Mouse (Mus musculus): ENCODE measurements at regions not wholly inside any gene's neighbourhood (a gene's known extent, or its start where the extent isn't known, plus 50 kb on each side); places are given as distances from the start of the nearest gene placed in this dataset.

DNA sequence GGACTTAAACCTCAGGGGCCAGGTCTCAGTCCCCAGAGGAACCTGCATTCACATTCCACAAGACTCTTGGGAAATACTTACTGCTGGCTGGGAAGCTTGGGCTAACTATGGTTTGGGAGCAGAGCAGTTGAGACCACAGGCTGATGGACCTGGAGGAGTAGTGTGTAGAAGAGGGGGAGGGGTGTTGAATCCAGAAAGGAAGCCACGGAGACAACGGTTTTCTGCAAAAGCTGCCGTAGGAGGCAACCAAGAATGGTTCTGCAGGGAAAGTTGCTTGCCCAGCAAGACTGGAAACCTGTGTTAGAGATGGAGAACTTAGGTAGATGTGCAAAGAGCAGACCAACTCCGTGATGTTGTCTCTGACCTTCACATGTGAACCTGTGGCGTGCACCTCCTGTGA, 156.7 kb upstream of the Lrfn2 start:
- H3K4me1 ChIP-seq (ENCODE audit: control insufficient read depth, insufficient read depth, low read length): no peaks in the 10 kb centered on the region
- H3K27ac ChIP-seq (ENCODE audit: insufficient read depth, low read length): no peak overlapping the region
- no peak overlapping the region for H3K4me3 ChIP-seq (ENCODE audit: insufficient read depth, low read length)
- TF ChIP-seq POLR2A (IDR thresholded peaks at IDR 0.05; ENCODE audit: low read depth, low read length): no peak
- no peak for TF ChIP-seq CTCF (IDR thresholded peaks at IDR 0.05; ENCODE audit: borderline replicate concordance, insufficient read depth, low read length)

DNA sequence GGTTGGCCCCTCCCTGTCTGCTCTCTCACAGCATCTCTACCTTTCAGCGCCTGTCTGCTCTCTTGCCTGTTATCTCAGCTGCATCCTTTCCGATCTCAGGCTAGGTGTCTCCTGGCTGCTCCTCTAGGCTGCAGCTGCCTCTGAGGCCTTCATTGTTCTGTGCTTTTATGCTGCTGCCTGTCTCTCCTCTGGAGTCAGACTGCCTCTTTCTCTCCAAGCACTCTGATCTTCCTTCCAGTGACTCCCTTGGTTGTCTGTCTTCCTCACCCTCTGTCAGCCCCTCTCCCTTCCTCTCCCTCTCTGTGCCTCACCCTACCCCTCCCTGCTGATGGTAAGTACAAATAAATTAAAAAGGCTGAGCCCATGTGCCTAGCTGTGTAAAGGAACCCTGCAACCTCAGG, 155.7 kb upstream of the Lrfn2 start:
- no peaks in the 10 kb centered on the region for H3K4me1 ChIP-seq (ENCODE audit: control insufficient read depth, insufficient read depth, low read length)
- no peak overlapping the region for H3K27ac ChIP-seq (ENCODE audit: insufficient read depth, low read length)
- no peak for TF ChIP-seq POLR2A (IDR thresholded peaks at IDR 0.05; ENCODE audit: low read depth, low read length)
- no peak for TF ChIP-seq CTCF (IDR thresholded peaks at IDR 0.05; ENCODE audit: borderline replicate concordance, insufficient read depth, low read length)
- no peak overlapping the region for H3K4me3 ChIP-seq (ENCODE audit: insufficient read depth, low read length)

DNA sequence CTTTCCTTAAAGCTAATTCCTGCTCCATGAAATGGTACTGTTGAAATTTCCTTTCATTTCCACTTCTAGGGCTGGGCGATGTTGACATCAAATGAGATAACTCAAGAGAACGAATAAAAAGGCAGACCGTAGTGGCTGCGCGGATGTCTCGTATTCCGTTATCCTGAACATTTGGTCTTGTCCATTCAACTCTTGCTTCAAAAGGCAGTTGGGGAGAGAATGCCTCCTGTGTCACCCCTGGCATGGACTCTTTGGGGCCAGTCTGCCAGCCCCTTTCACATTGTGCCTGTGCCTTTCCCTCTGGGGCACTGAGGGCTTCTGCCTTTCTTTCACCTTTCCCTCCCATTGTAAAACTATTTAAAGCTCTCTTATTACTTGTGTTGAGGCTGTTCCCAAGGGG, 152.0 kb upstream of the Lrfn2 start:
- Histone ChIP-seq H3K4me1 (ENCODE audit: control insufficient read depth, insufficient read depth, low read length) (no peaks in the 10 kb centered on the region), H3K27ac (ENCODE audit: insufficient read depth, low read length) (no peak overlapping the region)

DNA sequence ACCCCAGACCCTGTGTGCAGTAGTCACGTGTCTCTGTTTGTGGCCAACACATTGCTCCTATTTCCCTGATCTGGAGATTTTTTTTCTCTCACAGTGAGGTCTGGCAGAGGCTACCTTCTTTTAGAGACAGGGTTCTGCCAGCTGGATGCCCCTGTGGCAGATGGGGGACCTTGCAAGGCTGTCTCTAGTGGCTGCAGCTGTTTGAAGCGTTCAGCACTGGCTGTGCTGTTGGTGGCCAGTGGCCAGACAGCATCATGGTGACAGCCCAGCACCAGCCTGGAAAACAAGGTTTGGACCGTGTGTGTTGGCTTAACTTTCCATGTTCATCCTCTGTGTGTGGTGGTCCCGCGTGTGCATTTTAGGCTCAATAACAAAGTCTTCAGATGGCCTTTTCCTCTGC, 147.8 kb upstream of the Lrfn2 start:
- H3K27ac ChIP-seq (ENCODE audit: insufficient read depth, low read length): no peak overlapping the region
- TF ChIP-seq CTCF (IDR thresholded peaks at IDR 0.05; ENCODE audit: borderline replicate concordance, insufficient read depth, low read length) (no peak), POLR2A (IDR thresholded peaks at IDR 0.05; ENCODE audit: low read depth, low read length) (no peak)
- no peaks in the 10 kb centered on the region for H3K4me1 ChIP-seq (ENCODE audit: control insufficient read depth, insufficient read depth, low read length)
- no peak overlapping the region for H3K4me3 ChIP-seq (ENCODE audit: insufficient read depth, low read length)

More for the DNA sequence above, 152.0 kb upstream of the Lrfn2 start:
- no peak overlapping the region for H3K4me3 ChIP-seq (ENCODE audit: insufficient read depth, low read length)
- TF ChIP-seq POLR2A (IDR thresholded peaks at IDR 0.05; ENCODE audit: low read depth, low read length) (no peak), CTCF (IDR thresholded peaks at IDR 0.05; ENCODE audit: borderline replicate concordance, insufficient read depth, low read length) (no peak)

DNA sequence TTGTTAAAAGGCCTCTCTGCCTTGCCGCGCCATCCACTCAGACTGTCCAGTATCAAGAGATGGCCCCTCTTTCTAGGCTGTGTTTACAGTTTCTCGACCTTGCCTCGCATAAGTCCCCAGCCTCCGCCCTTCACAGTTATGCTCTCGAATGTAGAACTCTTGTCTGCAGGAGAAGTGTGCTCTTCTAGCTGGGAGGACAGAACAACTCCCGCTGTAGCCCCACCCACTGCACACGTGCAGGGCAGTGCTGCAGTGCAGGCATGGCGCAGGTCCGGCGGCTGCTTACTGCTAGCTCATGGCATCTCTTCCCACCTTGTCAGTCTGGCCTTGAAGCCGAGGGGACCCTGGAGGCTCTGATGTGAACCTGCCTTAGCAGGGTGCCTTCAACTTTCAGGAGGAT, 145.7 kb upstream of the Lrfn2 start:
- TF ChIP-seq POLR2A (IDR thresholded peaks at IDR 0.05; ENCODE audit: low read depth, low read length) (no peak), CTCF (IDR thresholded peaks at IDR 0.05; ENCODE audit: borderline replicate concordance, insufficient read depth, low read length) (no peak)
- Histone ChIP-seq H3K27ac (ENCODE audit: insufficient read depth, low read length) (no peak overlapping the region), H3K4me1 (ENCODE audit: control insufficient read depth, insufficient read depth, low read length) (no peaks in the 10 kb centered on the region), H3K4me3 (ENCODE audit: insufficient read depth, low read length) (no peak overlapping the region)

DNA sequence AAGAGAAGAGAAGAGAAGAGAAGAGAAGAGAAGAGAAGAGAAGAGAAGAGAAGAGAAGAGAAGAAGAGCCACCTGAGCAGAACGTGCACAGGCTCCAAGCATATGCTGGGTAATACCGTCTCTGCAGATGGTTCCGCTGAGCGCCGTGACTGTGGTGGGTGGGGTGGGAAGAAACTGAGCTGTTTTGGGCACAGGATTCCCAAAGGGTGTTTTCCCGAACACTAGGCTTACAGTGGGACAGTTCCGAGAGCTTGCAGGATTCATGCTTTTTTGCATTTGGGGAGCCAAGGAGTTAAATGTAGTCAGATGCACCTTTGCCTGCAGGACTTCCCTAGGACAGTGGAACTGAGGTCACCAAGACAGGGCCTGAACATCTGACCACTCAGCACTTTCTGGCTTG, 142.3 kb upstream of the Lrfn2 start:
- TF ChIP-seq POLR2A (IDR thresholded peaks at IDR 0.05; ENCODE audit: low read depth, low read length) (no peak), CTCF (IDR thresholded peaks at IDR 0.05; ENCODE audit: borderline replicate concordance, insufficient read depth, low read length) (no peak)
- Histone ChIP-seq H3K4me3 (ENCODE audit: insufficient read depth, low read length) (no peak overlapping the region), H3K4me1 (ENCODE audit: control insufficient read depth, insufficient read depth, low read length) (no peaks in the 10 kb centered on the region), H3K27ac (ENCODE audit: insufficient read depth, low read length) (no peak overlapping the region)

DNA sequence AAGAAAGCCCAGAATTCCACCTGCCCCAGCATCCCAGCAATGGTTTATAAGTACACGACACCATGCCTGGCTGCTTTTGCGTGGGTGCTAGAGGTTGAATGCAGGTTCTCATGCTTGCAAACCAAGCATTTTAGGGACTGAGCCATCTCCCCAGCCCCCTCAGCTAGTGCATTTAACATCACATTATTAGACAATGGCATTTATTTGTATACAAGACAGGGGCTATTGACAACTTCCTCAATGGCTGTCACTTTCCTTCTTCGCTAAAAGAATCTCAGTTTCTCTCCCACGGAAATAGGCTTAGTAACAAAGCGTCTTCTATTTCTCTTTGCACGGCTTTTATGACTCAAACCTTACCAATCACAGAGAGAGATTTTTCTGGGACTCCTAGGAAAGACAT, 141.7 kb upstream of the Lrfn2 start:
- TF ChIP-seq POLR2A (IDR thresholded peaks at IDR 0.05; ENCODE audit: low read depth, low read length): no peak
- H3K4me1 ChIP-seq (ENCODE audit: control insufficient read depth, insufficient read depth, low read length): no peaks in the 10 kb centered on the region
- no peak overlapping the region for H3K27ac ChIP-seq (ENCODE audit: insufficient read depth, low read length)
- H3K4me3 ChIP-seq (ENCODE audit: insufficient read depth, low read length): no peak overlapping the region

DNA sequence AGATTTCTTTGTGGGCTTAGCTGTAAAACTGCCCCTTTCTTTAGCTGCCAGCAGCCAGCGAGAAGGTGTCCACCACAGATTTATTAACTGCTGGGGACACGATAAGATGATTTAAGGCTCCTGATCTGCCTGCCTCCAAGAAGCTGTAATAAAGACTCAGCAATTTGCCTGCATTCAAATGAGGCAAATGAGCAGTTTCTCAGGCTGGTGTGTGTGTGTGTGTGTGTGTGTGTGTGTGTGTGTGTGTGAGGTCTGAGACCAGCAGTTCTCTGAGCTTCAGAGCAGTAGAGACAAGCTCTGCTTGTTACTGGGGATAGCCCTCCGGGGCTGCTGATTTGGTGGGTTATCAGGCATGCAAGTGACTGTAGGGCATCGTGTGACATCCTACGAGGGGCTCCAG, 139.2 kb upstream of the Lrfn2 start:
- H3K27ac ChIP-seq (ENCODE audit: insufficient read depth, low read length): no peak overlapping the region
- H3K4me3 ChIP-seq (ENCODE audit: insufficient read depth, low read length): no peak overlapping the region
- H3K4me1 ChIP-seq (ENCODE audit: control insufficient read depth, insufficient read depth, low read length): no peaks in the 10 kb centered on the region
- TF ChIP-seq POLR2A (IDR thresholded peaks at IDR 0.05; ENCODE audit: low read depth, low read length) (no peak), CTCF (IDR thresholded peaks at IDR 0.05; ENCODE audit: borderline replicate concordance, insufficient read depth, low read length) (no peak)

DNA sequence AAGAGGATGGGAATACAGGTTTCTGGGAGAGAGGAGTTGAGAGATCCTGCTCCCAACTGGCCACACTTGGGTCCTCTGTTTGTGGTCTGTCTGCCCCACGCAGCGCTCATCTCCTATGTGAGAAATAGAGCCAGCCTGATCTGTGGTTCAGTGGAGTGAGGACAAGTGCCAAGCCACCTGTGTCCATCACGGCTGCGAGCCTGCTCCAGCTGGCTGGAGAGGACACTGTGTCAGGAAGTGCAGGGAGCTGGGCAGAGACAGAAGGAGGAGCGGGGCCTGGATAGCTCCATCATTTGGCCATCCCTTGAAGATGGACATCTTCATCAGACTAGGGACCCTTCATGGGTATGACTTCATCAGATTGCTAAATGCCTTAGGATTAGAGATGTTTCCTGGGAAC, 136.4 kb upstream of the Lrfn2 start:
- Histone ChIP-seq H3K27ac (ENCODE audit: insufficient read depth, low read length) (no peak overlapping the region), H3K4me1 (ENCODE audit: control insufficient read depth, insufficient read depth, low read length) (no peaks in the 10 kb centered on the region), H3K4me3 (ENCODE audit: insufficient read depth, low read length) (no peak overlapping the region)
- TF ChIP-seq CTCF (IDR thresholded peaks at IDR 0.05; ENCODE audit: borderline replicate concordance, insufficient read depth, low read length): no peak

DNA sequence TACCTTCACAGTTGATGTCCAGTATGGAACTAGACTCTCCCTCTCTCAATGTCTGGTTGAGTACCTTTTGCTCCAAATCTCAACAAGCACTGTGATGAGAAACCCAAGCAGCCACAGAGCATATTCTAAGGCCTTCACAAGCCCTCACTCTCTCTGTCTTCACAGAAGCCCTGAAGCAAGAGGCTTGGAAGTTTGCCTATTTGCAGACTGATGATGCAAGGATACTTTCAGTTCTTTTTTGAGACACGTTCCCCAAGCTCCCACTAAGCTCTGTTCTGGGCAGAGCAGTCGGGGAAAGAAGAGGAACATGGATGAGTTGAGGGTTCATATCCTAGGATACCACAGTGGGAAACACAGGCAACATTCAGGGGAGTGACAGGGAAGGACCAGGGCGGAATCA, 134.0 kb upstream of the Lrfn2 start:
- TF ChIP-seq POLR2A (IDR thresholded peaks at IDR 0.05; ENCODE audit: low read depth, low read length): no peak
- no peak for TF ChIP-seq CTCF (IDR thresholded peaks at IDR 0.05; ENCODE audit: borderline replicate concordance, insufficient read depth, low read length)
- H3K27ac ChIP-seq (ENCODE audit: insufficient read depth, low read length): no peak overlapping the region
- no peak overlapping the region for H3K4me3 ChIP-seq (ENCODE audit: insufficient read depth, low read length)
- no peaks in the 10 kb centered on the region for H3K4me1 ChIP-seq (ENCODE audit: control insufficient read depth, insufficient read depth, low read length)

DNA sequence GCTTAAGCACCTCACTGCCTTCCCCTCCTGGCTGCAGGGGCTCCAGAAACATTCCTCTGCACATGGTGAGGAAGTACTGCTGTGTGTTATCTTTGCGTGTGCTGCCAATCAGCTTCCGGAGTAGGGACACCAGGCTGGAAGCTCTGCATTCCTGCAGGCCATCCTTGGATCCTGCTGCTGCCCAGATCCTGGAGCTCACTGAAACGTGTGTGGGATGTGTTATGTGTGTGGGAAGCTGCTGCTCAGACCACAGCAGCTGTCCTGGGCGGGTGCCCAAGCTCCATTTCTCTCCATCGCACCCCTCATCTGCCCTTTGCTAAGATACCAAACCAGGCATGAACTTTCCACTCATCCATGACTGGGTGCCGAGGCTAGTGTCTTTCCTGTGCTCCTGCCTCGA, 129.5 kb upstream of the Lrfn2 start:
- Histone ChIP-seq H3K27ac (ENCODE audit: insufficient read depth, low read length) (no peak overlapping the region), H3K4me1 (ENCODE audit: control insufficient read depth, insufficient read depth, low read length) (no peaks in the 10 kb centered on the region), H3K4me3 (ENCODE audit: insufficient read depth, low read length) (no peak overlapping the region)
- TF ChIP-seq CTCF (IDR thresholded peaks at IDR 0.05; ENCODE audit: borderline replicate concordance, insufficient read depth, low read length) (no peak), POLR2A (IDR thresholded peaks at IDR 0.05; ENCODE audit: low read depth, low read length) (no peak)
